ENCODE assay signal across 9 mouse cellular contexts in the genomic region with DNA sequence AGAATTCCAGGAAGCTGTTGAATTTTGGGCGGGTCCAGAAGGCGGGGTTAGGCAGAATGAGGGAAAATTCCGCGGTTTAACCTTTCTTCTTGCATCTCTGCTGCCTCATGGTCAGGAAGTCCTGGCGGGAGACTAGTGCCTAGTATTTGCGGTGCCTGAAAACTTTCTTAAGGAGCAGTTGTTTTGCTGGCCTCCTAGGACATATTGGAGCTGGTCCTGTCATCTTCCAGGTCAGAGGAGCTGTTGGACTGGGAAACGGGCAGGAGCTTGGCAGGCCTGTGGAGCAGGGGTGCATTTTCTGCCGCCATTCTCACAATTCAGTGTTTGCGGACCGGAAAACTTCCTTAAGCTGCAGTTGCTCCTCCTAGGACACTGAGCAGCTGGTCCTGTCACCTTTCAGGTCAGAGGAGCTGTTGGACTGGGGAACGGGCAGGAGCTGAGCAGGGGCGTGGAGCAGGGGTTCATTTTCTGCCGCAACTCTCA. TPM values are rescaled to one million over a fixed set of nuclear protein-coding genes. Genes with fewer than 3 reads are reported as not detected.
DNase-seq lines count a peak whose midpoint lies in the region; ATAC-seq and TF ChIP-seq lines count a peak whose summit lies in the region.
"Had no signal": no experiment of that assay in that cellular context is flagged by ENCODE, and none has a peak within 500 bp of the region (broad histone marks: within the 10 kb centered on the region; RNA-seq: fewer than 3 reads in every experiment).

No protein-coding gene starts in this region.

- no peaks in the 10 kb centered on the region for H3K36me3 ChIP-seq in kidney, embryonic 16.5 days (ENCODE audit: insufficient read depth, low read length)
- H3K36me3 ChIP-seq in embryonic facial prominence, embryonic 10.5 days (replicated peaks), result peaks cover 5% of the 10 kb centered on the region; the same call in 1 of the 2 replicates
- H3K36me3 ChIP-seq in kidney, postnatal 0 days (ENCODE audit: insufficient read depth, low read length), result no peaks in the 10 kb centered on the region
- H3K36me3 ChIP-seq in neural tube, embryonic 12.5 days, result no peaks in the 10 kb centered on the region

- no peaks in the 10 kb centered on the region for H3K27me3 ChIP-seq in kidney, embryonic 16.5 days (ENCODE audit: insufficient read depth, low read length)
- no peaks in the 10 kb centered on the region for H3K27me3 ChIP-seq in embryonic facial prominence, embryonic 10.5 days (replicated peaks; ENCODE audit: low read depth, poor library complexity, severe bottlenecking)
- no peaks in the 10 kb centered on the region for H3K27me3 ChIP-seq in kidney, postnatal 0 days (ENCODE audit: insufficient read depth, low read length)
- H3K27me3 ChIP-seq in neural tube, embryonic 12.5 days (replicated peaks), result no peaks in the 10 kb centered on the region

- H3K4me2 ChIP-seq in kidney, embryonic 16.5 days (replicated peaks; ENCODE audit: low read depth, low read length), result peak overlapping the region; percentile 46
- H3K4me2 ChIP-seq in kidney, postnatal 0 days (ENCODE audit: low read length), result peak overlapping the region; percentile 52
- H3K4me2 ChIP-seq in neural tube, embryonic 12.5 days (replicated peaks), result peak overlapping the region; percentile 32

- no peak for ATAC-seq in kidney, embryonic 16.5 days (ENCODE audit: low FRiP score, low TSS enrichment)
- ATAC-seq in kidney, postnatal 0 days (replicated peaks; ENCODE audit: low FRiP score, low read depth), result no peak
- ATAC-seq in neural tube, embryonic 12.5 days (ENCODE audit: low FRiP score, low read depth), result no peak

- H3K9ac ChIP-seq in kidney, embryonic 16.5 days (replicated peaks; ENCODE audit: low read length), result peak overlapping the region; percentile 50; the same call in 1 of the 2 replicates
- H3K9ac ChIP-seq in kidney, postnatal 0 days (ENCODE audit: low read depth, low read length), result peak overlapping the region; percentile 27; the same call in 1 of the 2 replicates
- H3K9ac ChIP-seq in neural tube, embryonic 12.5 days, result no peak overlapping the region

- H3K9me3 ChIP-seq in kidney, embryonic 16.5 days (ENCODE audit: low read length), result peaks cover 6% of the 10 kb centered on the region
- H3K9me3 ChIP-seq in embryonic facial prominence, embryonic 10.5 days, result peaks cover 26% of the 10 kb centered on the region; the same call in 1 of the 2 replicates
- peaks cover 6% of the 10 kb centered on the region; the same call in 1 of the 2 replicates for H3K9me3 ChIP-seq in kidney, postnatal 0 days (replicated peaks; ENCODE audit: low read length)
- H3K9me3 ChIP-seq in neural tube, embryonic 12.5 days, result peaks cover 9% of the 10 kb centered on the region; the same call in 1 of the 2 replicates

- no peak for DNase-seq in kidney, adult 8-10 months
- peak; percentile 52 for DNase-seq in embryonic facial prominence, embryonic 10.5 days (ENCODE audit: low spot score)
- DNase-seq in kidney, postnatal 0 days (ENCODE audit: low spot score), result no peak
- DNase-seq in right cerebral cortex, postnatal 36 days (ENCODE audit: low spot score in 2 of 2), result no peak
- DNase-seq in urinary bladder, postnatal 25 days (ENCODE audit: low spot score), result no peak
- no peak for DNase-seq in right cerebral cortex, postnatal 10 days (ENCODE audit: low spot score in 2 of 2)
- DNase-seq: adrenal gland, postnatal 25 days had no signal

- peak overlapping the region; percentile 43 for H3K4me3 ChIP-seq in kidney, embryonic 16.5 days (ENCODE audit: low read length)
- H3K4me3 ChIP-seq in embryonic facial prominence, embryonic 10.5 days, result peak overlapping the region; percentile 53
- peak overlapping the region; percentile 32 for H3K4me3 ChIP-seq in kidney, postnatal 0 days (replicated peaks; ENCODE audit: low read depth, low read length)
- 0 out of 2 replicates have a peak overlapping the region, but pooled peaks have one; percentile 2 for H3K4me3 ChIP-seq in neural tube, embryonic 12.5 days

- H3K27ac ChIP-seq in kidney, embryonic 16.5 days (ENCODE audit: low read length), result no peak overlapping the region
- H3K27ac ChIP-seq in embryonic facial prominence, embryonic 10.5 days (replicated peaks), result peak overlapping the region; percentile 73
- H3K27ac ChIP-seq in kidney, postnatal 0 days, result no peak overlapping the region
- H3K27ac ChIP-seq in neural tube, embryonic 12.5 days, result no peak overlapping the region

- no peaks in the 10 kb centered on the region for H3K4me1 ChIP-seq in kidney, embryonic 16.5 days (ENCODE audit: insufficient read depth, low read length)
- H3K4me1 ChIP-seq in embryonic facial prominence, embryonic 10.5 days, result peaks cover 4% of the 10 kb centered on the region
- H3K4me1 ChIP-seq in kidney, postnatal 0 days (replicated peaks; ENCODE audit: insufficient read depth, low read length), result no peaks in the 10 kb centered on the region
- no peaks in the 10 kb centered on the region for H3K4me1 ChIP-seq in neural tube, embryonic 12.5 days

- WGBS in kidney, embryonic 16.5 days, result 43% methylated on average over 13 of the region's 13 CpGs
- 31% methylated on average over 13 of the region's 13 CpGs for WGBS in embryonic facial prominence, embryonic 10.5 days
- WGBS in kidney, postnatal 0 days, result 38% methylated on average over 13 of the region's 13 CpGs
- 34% methylated on average over 13 of the region's 13 CpGs for WGBS in neural tube, embryonic 12.5 days

- TF ChIP-seq CTCF in kidney, postnatal 0 days (IDR thresholded peaks at IDR 0.05; ENCODE audit: low read depth), result no peak

RNA-seq across cellular contexts. Expression of a gene that starts 43.1 kb away (rescaled TPM):
- 6.6 and 6.9 TPM in 2 replicates for polyA plus RNA-seq in kidney, embryonic 16.5 days (2015; fragmentation: Nextera tagmentation; extraction: Ambion mirVana)
- 8.6 and 10.8 TPM in 2 replicates for polyA plus RNA-seq in embryonic facial prominence, embryonic 10.5 days (2016; fragmentation: Nextera tagmentation; extraction: Ambion mirVana)
- polyA plus RNA-seq in kidney, postnatal 0 days (2015; fragmentation: Nextera tagmentation; extraction: Ambion mirVana), result 4.9 and 5.1 TPM in 2 replicates
- polyA plus RNA-seq in neural tube, embryonic 12.5 days (2016; fragmentation: Nextera tagmentation; extraction: Ambion mirVana), result 6.3 and 7.7 TPM in 2 replicates

Comparison
In these comparisons a context has a peak if more than half of its experiments do, and no peak if none do; other contexts are left out.
1. H3K4me3 ChIP-seq: peak in every context shown above with its lines; median percentile 53 in embryonic facial prominence, embryonic 10.5 days; 43 in kidney, embryonic 16.5 days; 32 in kidney, postnatal 0 days; 2 in neural tube, embryonic 12.5 days.